Mouse (Mus musculus): ENCODE results near the gene Saa2.
A peak's percentile ranks its signal among the peaks of the same experiment; 100 is the strongest.

Saa2 gene

DNA sequence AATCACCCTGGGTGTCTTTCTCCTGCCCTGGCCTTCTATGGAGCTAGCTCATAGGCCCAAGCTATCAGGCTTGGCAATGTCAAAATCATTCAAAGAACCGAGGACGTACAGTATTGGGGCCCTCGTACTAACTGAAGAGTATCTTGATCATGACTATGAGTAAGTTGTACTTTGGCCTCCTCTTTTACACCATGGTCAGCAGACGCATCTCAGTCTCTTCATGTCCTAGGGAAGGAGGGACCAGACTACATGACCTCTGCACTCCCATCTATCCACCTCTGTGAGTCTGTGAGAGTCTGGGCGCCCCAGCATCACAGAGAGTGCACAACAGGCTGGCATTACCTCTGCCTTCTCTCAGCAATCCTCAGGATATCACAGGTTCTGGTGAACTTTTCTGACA, 11.0 kb downstream of the Saa2 start:
- DNase-seq (ENCODE audit: low spot score in 2 of 2), result no peak

DNA sequence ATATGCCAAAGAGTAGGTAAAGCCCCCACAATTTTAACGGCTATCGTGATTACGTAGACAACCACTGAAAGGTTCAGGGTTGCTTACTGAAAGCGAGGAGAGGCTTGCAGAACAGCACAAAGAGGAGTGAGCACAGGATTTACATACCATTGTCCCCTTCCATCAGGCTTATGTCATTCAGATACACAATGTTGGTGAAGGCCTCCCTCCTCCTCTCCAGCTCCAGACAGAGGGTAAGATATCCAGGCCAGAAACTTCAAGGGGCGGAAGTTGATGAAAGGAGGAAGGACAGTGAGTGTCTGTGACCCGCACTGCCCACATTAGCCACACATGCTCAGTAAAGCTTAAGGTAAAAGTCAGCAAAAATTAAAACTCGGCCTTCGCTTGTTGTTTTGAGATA, 13.1 kb downstream of the Saa2 start:
- no peak for DNase-seq (ENCODE audit: low spot score in 2 of 2)

DNA sequence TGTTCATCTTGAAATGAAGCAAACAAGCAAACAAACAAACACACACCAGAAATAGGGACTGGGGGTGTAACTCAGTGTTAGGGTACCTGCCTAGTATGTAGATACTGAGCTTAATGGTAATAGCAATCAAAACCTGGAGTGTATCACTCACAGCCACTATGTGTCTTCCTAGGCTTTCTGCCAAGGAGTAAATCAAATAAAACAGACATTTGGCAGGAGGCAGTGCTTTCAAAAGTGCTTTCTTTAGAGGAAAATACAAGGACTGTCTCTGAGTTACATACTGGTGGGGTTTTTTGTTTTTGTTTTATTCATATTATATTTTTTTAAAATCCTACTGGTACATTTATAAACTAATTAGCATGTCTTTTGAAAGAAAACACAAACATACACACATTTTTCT, 15.8 kb downstream of the Saa2 start:
- no peak for DNase-seq (ENCODE audit: low spot score in 2 of 2)

DNA sequence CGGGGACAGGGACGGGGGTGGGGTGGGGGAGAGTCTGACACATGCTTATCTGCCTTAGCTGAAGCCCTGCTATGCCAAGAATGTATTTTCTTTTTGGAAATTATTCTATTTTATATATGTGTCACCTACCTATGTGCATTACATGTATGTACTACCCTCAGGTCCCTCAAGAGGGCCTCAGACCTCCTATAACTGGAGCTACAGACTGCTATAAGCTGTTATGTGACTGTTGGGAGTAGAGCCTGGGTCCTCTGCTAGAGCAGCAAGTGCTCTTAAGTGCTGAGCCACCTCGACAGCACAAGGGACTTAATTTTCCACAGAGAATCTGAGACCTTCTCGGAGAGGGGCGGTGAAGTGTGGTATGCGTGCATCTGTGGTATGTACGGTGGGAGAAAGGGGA, 16.9 kb downstream of the Saa2 start:
- DNase-seq (ENCODE audit: low spot score in 2 of 2), result no peak

- DNase-seq (ENCODE audit: low spot score in 2 of 2), result peak in 1 of 2 experiments; percentile 32
These were observed 19.1 kb downstream of the Saa2 start for GRCm38 (mm10) chr7:46770706-46771105.

GRCm38 (mm10) chr7:46789177-46789849, 37.7 kb downstream of the Saa2 start:
- DNase-seq (ENCODE audit: low spot score in 2 of 2), result no peak

DNA sequence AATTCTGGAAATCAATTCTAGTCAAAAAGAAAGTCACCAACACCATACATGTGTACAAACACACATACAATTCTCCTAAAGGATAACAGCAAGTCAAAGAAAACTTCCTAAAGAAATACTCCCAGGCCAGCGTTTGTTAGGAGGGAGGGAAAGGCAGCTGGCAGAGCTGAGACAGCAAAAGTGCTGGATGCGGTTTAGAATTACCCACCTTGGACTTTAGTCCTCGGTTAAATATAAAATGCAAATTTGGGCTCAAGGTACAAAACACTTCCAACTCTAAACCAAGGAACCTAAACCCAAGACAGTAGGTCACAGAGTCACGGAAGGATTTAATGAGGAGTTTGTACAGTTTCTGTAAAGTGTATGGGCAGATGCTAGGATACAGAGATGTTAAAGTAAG, 42.3 kb downstream of the Saa2 start:
- DNase-seq (ENCODE audit: low spot score in 2 of 2), result no peak

GRCm38 (mm10) chr7:46795287-46796205, 44.0 kb downstream of the Saa2 start, which contains the start of the genes Hps5 and Gtf2h1:
Gene Hps5, minus strand, starts transcription at chr7:46796064.
Gene Gtf2h1, plus strand, starts transcription at chr7:46796103.
- peak; percentile 89 to 96 for DNase-seq (ENCODE audit: low spot score in 2 of 2)

DNA sequence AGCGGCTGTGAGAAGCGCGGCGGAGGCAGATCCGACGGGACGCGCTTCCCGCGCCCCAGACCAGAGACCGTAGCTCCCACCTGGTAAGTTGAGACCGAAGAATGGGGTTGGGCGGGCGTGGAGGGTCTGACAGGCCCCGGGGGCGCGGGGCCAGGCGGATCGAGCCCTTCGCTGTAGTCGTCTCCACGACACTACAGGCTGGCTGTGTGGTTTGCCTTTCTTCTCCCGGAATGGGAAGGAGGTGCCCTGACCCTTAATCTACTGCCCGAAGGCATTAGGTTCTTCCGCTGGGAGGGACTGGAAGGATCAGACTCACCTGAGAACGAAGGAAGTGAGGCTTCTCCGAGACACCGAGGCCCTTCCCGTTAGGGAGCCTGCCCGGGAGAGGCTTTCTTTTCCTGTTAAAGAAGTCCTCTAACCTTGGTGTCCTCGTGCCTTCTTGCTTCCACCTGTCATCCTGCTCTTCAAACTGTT, 44.7 kb downstream of the Saa2 start:
- no peak for DNase-seq (ENCODE audit: low spot score in 2 of 2)

DNA sequence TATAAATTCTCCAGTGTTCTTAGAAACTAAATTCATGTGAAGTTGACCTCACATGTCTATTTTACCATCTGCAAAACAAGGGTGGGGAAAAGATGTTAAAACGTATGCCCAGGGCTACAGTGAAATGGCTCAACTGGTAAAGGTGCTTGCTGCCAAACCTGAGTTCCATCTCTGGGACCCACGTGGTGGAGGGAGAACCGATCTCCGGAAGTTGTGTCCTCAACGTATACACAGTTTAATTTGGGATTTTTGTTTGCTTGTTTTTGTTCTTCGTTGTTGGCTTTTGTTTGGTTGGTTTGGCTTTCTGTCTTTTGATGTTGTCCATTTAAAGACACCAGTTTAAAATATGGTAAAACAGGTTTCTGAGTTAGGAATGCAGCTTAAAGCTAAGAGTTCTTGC, 45.2 kb downstream of the Saa2 start:
- no peak for DNase-seq (ENCODE audit: low spot score in 2 of 2)

Measured in left cerebral cortex, adult 9 months (tissue).